Mouse (Mus musculus) midbrain, postnatal 0 days (tissue): ENCODE measurements at regions not wholly inside any gene's neighbourhood (a gene's known extent, or its start where the extent isn't known, plus 50 kb on each side); places are given as distances from the start of the nearest gene placed in this dataset.

Experiments
- ATAC-seq: fragments of 200-750 bp; cut with Nextera tagmentation; 2 replicates; pipeline ENCODE4 v1.8.0; 2017; ENCODE audit warnings: moderate number of reproducible peaks, mild to moderate bottlenecking, moderate TSS enrichment, moderate library complexity; ENCODE audit not compliant: low FRiP score
- DNase-seq: peaks from one replicate; pipeline ENCODE4 v3.0.0-alpha.2; 2015; ENCODE audit warnings: low spot score
- H3K27ac ChIP-seq: fragments of 300-500 bp; sonication (generic); 2 replicates; pipeline ENCODE4 v1.5.1; 2014; ENCODE audit warnings: low read depth, mild to moderate bottlenecking, low read length, mixed read lengths
- H3K27me3 ChIP-seq: fragments of 300-500 bp; sonication (generic); 2 replicates; pipeline ENCODE4 v1.6.1; 2014; ENCODE audit warnings: low read length, control low read depth, mixed read lengths; ENCODE audit not compliant: insufficient read depth
- H3K36me3 ChIP-seq: fragments of 300-500 bp; sonication (generic); 2 replicates; pipeline ENCODE4 v1.6.1; 2014; ENCODE audit warnings: low read length, control low read depth, mixed read lengths; ENCODE audit not compliant: insufficient read depth
- H3K4me1 ChIP-seq: fragments of 300-500 bp; sonication (generic); 2 replicates; pipeline ENCODE4 v1.6.1; 2014; ENCODE audit warnings: mild to moderate bottlenecking, control low read depth, antibody characterized with exemption, low read length, mixed read lengths; ENCODE audit not compliant: insufficient read depth
- H3K4me2 ChIP-seq: fragments of 300-500 bp; sonication (generic); 2 replicates; pipeline ENCODE4 v1.6.1; 2014; ENCODE audit warnings: low read depth, mild to moderate bottlenecking, low read length, mixed read lengths; ENCODE audit not compliant: poor library complexity, severe bottlenecking
- H3K4me3 ChIP-seq: fragments of 300-500 bp; sonication (generic); 2 replicates; pipeline ENCODE4 v1.5.1; 2014; ENCODE audit warnings: low read depth, mild to moderate bottlenecking, low read length, moderate library complexity
- H3K9ac ChIP-seq: fragments of 300-500 bp; sonication (generic); replicated peaks from 2 replicates; pipeline ENCODE4 v1.6.1; 2014; ENCODE audit warnings: mild to moderate bottlenecking, low read length, moderate library complexity, mixed read lengths; ENCODE audit not compliant: poor library complexity, severe bottlenecking
- H3K9me3 ChIP-seq: fragments of 300-500 bp; sonication (generic); 2 replicates; pipeline ENCODE4 v1.6.1; 2016; ENCODE audit warnings: low read length, control low read depth
- CTCF ChIP-seq: IDR thresholded peaks from 2 replicates; pipeline ENCODE4 v1.5.1; 2016; ENCODE audit warnings: antibody characterized with exemption, mild to moderate bottlenecking
- WGBS: fragments of 180-500 bp; shearing (Covaris S2); extraction: QIAGEN DNeasy Blood & Tissue Kit; methylation state at CpG from one replicate; pipeline ENCODE4 v1.1.7; 2014; 5-methylcytosine and 5-hydroxymethylcytosine counted together

GRCm38 (mm10) chr19:60134447-60135328 is 91.8 kb downstream of the Fam204a start:
- Histone ChIP-seq H3K4me3 (no peak overlapping the region), H3K4me1 (no peaks in the 10 kb centered on the region), H3K36me3 (no peaks in the 10 kb centered on the region), H3K9ac (no peak overlapping the region), H3K9me3 (no peaks in the 10 kb centered on the region), H3K4me2 (no peak overlapping the region), H3K27me3 (0 out of 2 replicates have a peak, but pooled peaks cover 2% of the 10 kb centered on the region), H3K27ac (no peak overlapping the region)
- no peak for DNase-seq
- TF ChIP-seq CTCF: no peak
- no peak for ATAC-seq
- 66% methylated on average over 4 of the region's 4 CpGs for WGBS

- no peak overlapping the region for H3K9ac ChIP-seq
- no peaks in the 10 kb centered on the region for H3K4me1 ChIP-seq
- no peaks in the 10 kb centered on the region for H3K9me3 ChIP-seq
- H3K27ac ChIP-seq: no peak overlapping the region
- H3K36me3 ChIP-seq: no peaks in the 10 kb centered on the region
- 99% methylated on average over 2 of the region's 2 CpGs for WGBS
- no peak for DNase-seq
- H3K27me3 ChIP-seq: no peaks in the 10 kb centered on the region
- no peak overlapping the region for H3K4me3 ChIP-seq
- ATAC-seq: no peak
- TF ChIP-seq CTCF: no peak
- H3K4me2 ChIP-seq: no peak overlapping the region
Observed at GRCm38 (mm10) chr19:60129635-60130034, 96.9 kb downstream of the Fam204a start.

GRCm38 (mm10) chr19:60124638-60125037 is 101.9 kb downstream of the Fam204a start:
- 88% methylated on average over 2 of the region's 2 CpGs for WGBS
- DNase-seq: no peak
- no peaks in the 10 kb centered on the region for H3K4me1 ChIP-seq
- no peaks in the 10 kb centered on the region for H3K9me3 ChIP-seq
- H3K36me3 ChIP-seq: no peaks in the 10 kb centered on the region
- no peak for ATAC-seq
- H3K27ac ChIP-seq: no peak overlapping the region
- no peak overlapping the region for H3K4me3 ChIP-seq
- no peak for TF ChIP-seq CTCF
- H3K4me2 ChIP-seq: no peak overlapping the region
- no peaks in the 10 kb centered on the region for H3K27me3 ChIP-seq
- no peak overlapping the region for H3K9ac ChIP-seq

- Histone ChIP-seq H3K36me3 (no peaks in the 10 kb centered on the region), H3K27ac (no peak overlapping the region), H3K9ac (no peak overlapping the region), H3K27me3 (no peaks in the 10 kb centered on the region), H3K9me3 (no peaks in the 10 kb centered on the region), H3K4me2 (no peak overlapping the region), H3K4me3 (no peak overlapping the region), H3K4me1 (no peaks in the 10 kb centered on the region)
- ATAC-seq: no peak
- no peak for DNase-seq
- whole genome bisulfite sequencing: 78% methylated on average over 5 of the region's 5 CpGs
- TF ChIP-seq CTCF: no peak
Observed at GRCm38 (mm10) chr19:60120917-60121316, 105.6 kb downstream of the Fam204a start.

GRCm38 (mm10) chr19:60119051-60119450 is 107.5 kb downstream of the Fam204a start:
- Histone ChIP-seq H3K9me3 (no peaks in the 10 kb centered on the region), H3K27ac (no peak overlapping the region), H3K27me3 (no peaks in the 10 kb centered on the region), H3K36me3 (no peaks in the 10 kb centered on the region), H3K9ac (no peak overlapping the region), H3K4me2 (no peak overlapping the region), H3K4me1 (no peaks in the 10 kb centered on the region), H3K4me3 (no peak overlapping the region)
- TF ChIP-seq CTCF: no peak
- DNase-seq (no peak), ATAC-seq (no peak)
- WGBS: 76% methylated on average over 1 of the region's 1 CpGs

GRCm38 (mm10) chr19:60113666-60114388 is 112.7 kb downstream of the Fam204a start:
- ATAC-seq: no peak
- 53% methylated on average over 7 of the region's 7 CpGs for WGBS
- DNase-seq: no peak

More at GRCm38 (mm10) chr19:60113666-60114388, 112.7 kb downstream of the Fam204a start:
- Histone ChIP-seq H3K27ac (no peak overlapping the region), H3K36me3 (no peaks in the 10 kb centered on the region), H3K4me2 (no peak overlapping the region), H3K4me3 (no peak overlapping the region), H3K9me3 (no peaks in the 10 kb centered on the region), H3K4me1 (no peaks in the 10 kb centered on the region), H3K27me3 (no peaks in the 10 kb centered on the region), H3K9ac (no peak overlapping the region)
- TF ChIP-seq CTCF: no peak
